Mouse (Mus musculus): ENCODE measurements around the gene Ift88. TPM values are rescaled to one million over a fixed set of nuclear protein-coding genes. Genes with fewer than 3 reads are reported as not detected.

Gene Ift88
- 13.0 and 17.1 TPM in 2 replicates for polyA plus RNA-seq (2014; fragmentation: Nextera tagmentation; extraction: Ambion mirVana)

DNA sequence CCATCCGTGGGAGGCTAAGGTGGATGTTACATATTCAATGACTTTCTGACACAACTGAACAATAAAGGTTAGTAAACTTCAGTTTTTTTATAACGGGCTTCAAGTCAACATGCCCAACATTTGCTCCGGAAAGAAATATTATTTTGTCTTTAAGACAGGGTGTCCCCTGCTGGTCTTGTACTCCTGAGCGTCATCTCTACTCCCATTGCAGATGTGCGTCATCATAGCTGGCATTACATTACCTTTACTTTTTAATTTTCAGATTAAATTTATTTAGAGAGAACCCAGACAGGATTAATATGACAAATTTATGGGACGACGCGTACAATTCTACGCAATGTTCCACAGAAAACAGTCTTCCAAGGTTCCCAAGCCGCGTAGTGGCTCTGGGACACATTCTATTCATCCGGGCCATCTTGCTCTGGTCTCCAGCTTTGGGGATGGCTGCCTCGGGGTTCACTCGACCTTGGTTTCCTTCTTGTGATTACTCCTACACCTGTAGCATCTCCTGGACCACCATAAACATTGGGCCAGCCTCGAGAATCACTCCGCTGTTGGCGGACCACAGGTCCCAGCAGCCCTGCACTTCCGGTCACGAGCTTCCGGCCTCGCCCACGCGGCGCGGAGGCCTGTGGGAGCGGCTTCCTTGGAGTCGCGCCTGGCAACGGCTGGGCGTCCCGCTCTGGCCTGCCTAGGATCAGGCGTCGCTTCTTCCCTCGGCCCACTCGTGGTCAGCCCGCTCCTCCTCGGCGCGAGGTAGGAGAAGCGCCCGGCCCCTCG lies at the start of gene Ift88:
TSS of gene Ift88 (plus strand) at position 631 of the 780 bp plus-strand sequence.
- H3K27me3 ChIP-seq (replicated peaks; ENCODE audit: control insufficient read depth, insufficient read depth, low read length): no peaks in the 10 kb centered on the region
- DNase-seq (ENCODE audit: low spot score) (peak; percentile 92), ATAC-seq (replicated peaks; ENCODE audit: low FRiP score, low TSS enrichment, low read depth) (peak; percentile 98)
- H3K4me1 ChIP-seq (replicated peaks; ENCODE audit: control insufficient read depth, insufficient read depth, low read length): no peaks in the 10 kb centered on the region; the same call in 1 of the 2 replicates
- peak within 1 kb of the TSS; percentile 70 for H3K9ac ChIP-seq (ENCODE audit: low read length)
- WGBS: 4% methylated on average over 41 of the region's 42 CpGs
- no peaks in the 10 kb centered on the region for H3K36me3 ChIP-seq (ENCODE audit: control insufficient read depth, insufficient read depth, low read length)
- H3K9me3 ChIP-seq (ENCODE audit: control insufficient read depth, low read length): no peaks in the 10 kb centered on the region
- peak within 1 kb of the TSS; percentile 97 for H3K4me3 ChIP-seq (ENCODE audit: low read depth, low read length)
- H3K27ac ChIP-seq (ENCODE audit: low read depth): 0 out of 2 replicates have a peak within 1 kb of the TSS, but pooled peaks have one; percentile 43
- H3K4me2 ChIP-seq (ENCODE audit: low read length): peak within 1 kb of the TSS; percentile 89

DNA sequence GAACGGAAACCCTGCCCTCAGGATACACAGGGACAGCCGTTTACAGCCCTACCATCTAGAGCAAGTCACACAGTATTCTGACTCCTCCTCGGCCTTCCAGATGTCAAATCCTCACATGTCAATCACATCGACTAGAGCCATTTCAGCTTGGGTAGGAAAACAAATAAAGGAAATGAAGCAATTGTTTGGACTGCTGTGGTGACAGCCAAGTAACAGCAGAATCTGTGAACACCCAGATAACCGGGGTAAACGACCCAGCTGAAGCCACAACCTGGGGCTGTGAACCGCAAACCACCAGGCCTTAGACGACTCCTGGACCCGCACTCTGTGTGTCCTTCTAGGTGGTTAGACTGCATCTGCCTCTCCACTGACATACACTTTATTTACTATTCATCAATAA lies 48.7 kb upstream of the Ift88 start:
- ATAC-seq (replicated peaks; ENCODE audit: low FRiP score, low TSS enrichment, low read depth) (no peak), DNase-seq (ENCODE audit: low spot score) (no peak)
- no peaks in the 10 kb centered on the region for H3K4me1 ChIP-seq (replicated peaks; ENCODE audit: control insufficient read depth, insufficient read depth, low read length)
- no peak overlapping the region for H3K4me2 ChIP-seq (ENCODE audit: low read length)
- H3K27me3 ChIP-seq (replicated peaks; ENCODE audit: control insufficient read depth, insufficient read depth, low read length): no peaks in the 10 kb centered on the region
- H3K9me3 ChIP-seq (ENCODE audit: control insufficient read depth, low read length): no peaks in the 10 kb centered on the region
- no peak overlapping the region for H3K4me3 ChIP-seq (ENCODE audit: low read depth, low read length)
- WGBS: 77% methylated on average over 9 of the region's 9 CpGs
- no peak overlapping the region for H3K9ac ChIP-seq (ENCODE audit: low read length)
- no peak overlapping the region for H3K27ac ChIP-seq (ENCODE audit: low read depth)
- H3K36me3 ChIP-seq (ENCODE audit: control insufficient read depth, insufficient read depth, low read length): no peaks in the 10 kb centered on the region

DNA sequence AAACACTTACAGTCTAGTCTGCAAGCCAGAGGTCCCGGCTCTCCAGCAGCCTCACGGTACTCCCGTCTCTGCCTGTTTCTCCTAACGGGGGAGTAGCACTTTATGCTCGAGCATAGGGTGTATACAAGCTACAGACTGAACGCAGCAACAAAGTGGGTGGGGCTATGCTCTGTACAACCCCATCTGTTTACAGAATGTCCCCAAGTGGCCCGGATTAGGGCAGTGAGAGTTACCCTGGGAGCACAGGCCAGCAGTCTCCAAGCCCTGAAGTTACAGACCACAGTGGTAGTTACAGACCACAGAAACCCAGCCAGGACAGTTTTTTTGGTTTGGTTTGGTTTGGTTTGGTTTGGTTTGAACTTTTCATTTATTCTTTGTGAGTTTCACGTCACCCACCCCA lies 47.8 kb upstream of the Ift88 start:
- no peak overlapping the region for H3K4me2 ChIP-seq (ENCODE audit: low read length)
- 72% methylated on average over 8 of the region's 8 CpGs for WGBS
- no peaks in the 10 kb centered on the region for H3K9me3 ChIP-seq (ENCODE audit: control insufficient read depth, low read length)
- H3K27me3 ChIP-seq (replicated peaks; ENCODE audit: control insufficient read depth, insufficient read depth, low read length): no peaks in the 10 kb centered on the region
- H3K27ac ChIP-seq (ENCODE audit: low read depth): no peak overlapping the region
- H3K36me3 ChIP-seq (ENCODE audit: control insufficient read depth, insufficient read depth, low read length): no peaks in the 10 kb centered on the region
- H3K9ac ChIP-seq (ENCODE audit: low read length): no peak overlapping the region
- DNase-seq (ENCODE audit: low spot score) (no peak), ATAC-seq (replicated peaks; ENCODE audit: low FRiP score, low TSS enrichment, low read depth) (no peak)
- no peaks in the 10 kb centered on the region for H3K4me1 ChIP-seq (replicated peaks; ENCODE audit: control insufficient read depth, insufficient read depth, low read length)
- no peak overlapping the region for H3K4me3 ChIP-seq (ENCODE audit: low read depth, low read length)

DNA sequence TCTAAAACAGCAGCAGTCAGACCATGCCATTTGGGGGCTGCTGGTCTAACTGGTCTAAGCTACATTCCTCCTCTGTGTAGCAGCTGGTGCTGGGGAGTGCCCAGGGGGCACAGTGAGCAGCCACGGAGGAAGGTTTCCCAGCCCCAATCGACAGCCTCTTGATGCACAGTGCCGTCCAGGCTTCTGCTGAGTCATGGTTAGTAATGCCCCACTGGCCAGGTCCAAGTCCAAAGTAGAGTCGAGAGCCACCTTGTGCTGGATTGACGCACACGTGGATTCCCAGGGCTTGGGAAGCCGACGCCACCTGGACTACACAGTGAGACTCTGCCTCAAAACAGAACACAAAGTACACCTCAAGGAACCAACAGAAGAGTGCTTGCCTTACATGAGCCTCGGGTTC lies 46.9 kb upstream of the Ift88 start:
- H3K4me1 ChIP-seq (replicated peaks; ENCODE audit: control insufficient read depth, insufficient read depth, low read length): no peaks in the 10 kb centered on the region
- no peak overlapping the region for H3K4me3 ChIP-seq (ENCODE audit: low read depth, low read length)
- H3K4me2 ChIP-seq (ENCODE audit: low read length): no peak overlapping the region
- ATAC-seq (replicated peaks; ENCODE audit: low FRiP score, low TSS enrichment, low read depth) (no peak), DNase-seq (ENCODE audit: low spot score) (no peak)
- no peaks in the 10 kb centered on the region for H3K36me3 ChIP-seq (ENCODE audit: control insufficient read depth, insufficient read depth, low read length)
- no peak overlapping the region for H3K9ac ChIP-seq (ENCODE audit: low read length)
- H3K27me3 ChIP-seq (replicated peaks; ENCODE audit: control insufficient read depth, insufficient read depth, low read length): no peaks in the 10 kb centered on the region
- WGBS: 83% methylated on average over 9 of the region's 9 CpGs
- no peak overlapping the region for H3K27ac ChIP-seq (ENCODE audit: low read depth)
- no peaks in the 10 kb centered on the region for H3K9me3 ChIP-seq (ENCODE audit: control insufficient read depth, low read length)

DNA sequence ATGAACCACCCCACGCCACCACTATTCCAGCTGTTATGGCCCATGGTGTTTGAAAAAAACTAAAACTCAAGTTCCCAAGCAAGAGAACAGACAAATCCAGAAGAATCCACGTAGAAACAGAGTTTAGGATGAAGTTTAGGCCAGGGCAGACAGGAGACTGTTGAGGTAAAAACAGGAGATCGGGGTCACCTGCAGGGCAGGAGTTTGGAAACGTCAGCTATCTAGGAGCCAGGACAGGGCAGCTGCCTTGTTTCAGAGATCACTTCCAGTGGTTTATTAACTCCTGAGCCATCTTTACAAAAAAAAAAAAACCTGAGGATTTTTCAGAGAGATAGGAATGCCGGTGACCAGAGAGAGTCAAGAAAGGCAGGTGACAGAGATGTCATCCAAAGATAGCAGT lies 46.3 kb upstream of the Ift88 start:
- Histone ChIP-seq H3K36me3 (ENCODE audit: control insufficient read depth, insufficient read depth, low read length) (no peaks in the 10 kb centered on the region), H3K9me3 (ENCODE audit: control insufficient read depth, low read length) (no peaks in the 10 kb centered on the region), H3K27me3 (replicated peaks; ENCODE audit: control insufficient read depth, insufficient read depth, low read length) (no peaks in the 10 kb centered on the region), H3K4me3 (ENCODE audit: low read depth, low read length) (no peak overlapping the region), H3K4me1 (replicated peaks; ENCODE audit: control insufficient read depth, insufficient read depth, low read length) (no peaks in the 10 kb centered on the region), H3K27ac (ENCODE audit: low read depth) (no peak overlapping the region), H3K4me2 (ENCODE audit: low read length) (no peak overlapping the region), H3K9ac (ENCODE audit: low read length) (no peak overlapping the region)
- ATAC-seq (replicated peaks; ENCODE audit: low FRiP score, low TSS enrichment, low read depth): no peak
- WGBS: 70% methylated on average over 5 of the region's 5 CpGs
- no peak for DNase-seq (ENCODE audit: low spot score)

DNA sequence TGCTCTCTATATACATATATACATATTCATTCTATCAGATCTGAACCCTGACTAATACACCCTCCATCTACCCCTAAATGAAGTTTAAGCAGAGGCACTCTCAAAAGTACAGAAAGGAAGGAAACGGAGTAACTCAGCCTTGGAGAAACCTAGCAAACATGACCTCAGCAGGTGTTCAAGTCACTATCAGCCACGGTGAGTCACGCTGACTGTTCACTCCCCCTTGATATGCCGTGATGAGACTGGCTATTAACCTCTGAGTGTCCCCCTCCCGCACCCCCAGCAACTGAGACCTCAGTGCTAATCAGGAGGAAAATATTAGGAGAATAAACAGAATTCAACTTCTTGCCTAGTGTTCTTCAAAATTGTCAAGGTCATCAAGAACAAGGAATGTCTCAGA lies 38.2 kb upstream of the Ift88 start:
- Histone ChIP-seq H3K4me1 (replicated peaks; ENCODE audit: control insufficient read depth, insufficient read depth, low read length) (peaks cover 5% of the 10 kb centered on the region; the same call in 1 of the 2 replicates), H3K27ac (ENCODE audit: low read depth) (no peak overlapping the region), H3K36me3 (ENCODE audit: control insufficient read depth, insufficient read depth, low read length) (no peaks in the 10 kb centered on the region)

DNA sequence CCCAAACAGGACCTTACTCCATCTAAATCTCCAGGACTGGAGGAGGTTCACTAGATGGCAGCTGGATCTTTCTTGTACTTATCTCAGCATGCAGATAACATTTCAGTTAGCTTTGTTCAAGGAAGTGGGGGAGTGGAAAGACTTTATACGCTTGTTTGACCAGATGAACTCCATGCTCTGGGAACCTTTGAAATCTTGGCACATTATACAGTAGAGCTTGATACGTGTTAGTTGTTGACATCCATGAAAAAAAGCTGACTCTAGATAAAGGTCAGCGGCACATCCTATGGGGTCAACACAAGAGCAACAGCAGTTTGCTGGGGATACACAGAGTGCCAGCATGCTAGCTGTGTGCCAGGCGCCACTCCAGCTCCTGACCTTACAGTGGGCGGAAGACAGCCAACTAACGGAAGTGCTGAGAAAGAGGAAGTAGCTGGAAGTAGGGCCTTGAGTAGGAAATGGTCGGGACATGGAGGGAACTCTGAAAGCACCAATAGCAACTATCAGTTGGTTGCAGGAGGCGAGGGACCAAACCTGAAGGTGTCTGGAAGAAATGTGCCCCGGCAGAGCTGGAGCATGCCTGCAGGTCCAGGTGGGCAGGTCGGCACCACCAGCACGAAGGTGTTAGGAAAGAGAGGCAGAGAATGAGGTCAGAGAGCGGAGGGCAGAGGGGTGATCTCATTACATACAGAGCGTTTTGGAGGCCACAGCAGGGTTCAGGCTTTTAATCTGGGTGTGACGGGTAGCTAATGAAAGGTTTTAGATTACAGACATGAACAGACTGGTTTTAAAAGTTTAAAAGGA lies 36.9 kb upstream of the Ift88 start:
- H3K27me3 ChIP-seq (replicated peaks; ENCODE audit: control insufficient read depth, insufficient read depth, low read length): no peaks in the 10 kb centered on the region
- no peak overlapping the region for H3K4me2 ChIP-seq (ENCODE audit: low read length)
- no peak overlapping the region for H3K4me3 ChIP-seq (ENCODE audit: low read depth, low read length)
- 62% methylated on average over 14 of the region's 14 CpGs for WGBS
- no peaks in the 10 kb centered on the region for H3K9me3 ChIP-seq (ENCODE audit: control insufficient read depth, low read length)
- DNase-seq (ENCODE audit: low spot score) (no peak), ATAC-seq (replicated peaks; ENCODE audit: low FRiP score, low TSS enrichment, low read depth) (no peak)
- no peak overlapping the region for H3K27ac ChIP-seq (ENCODE audit: low read depth)
- no peak overlapping the region for H3K9ac ChIP-seq (ENCODE audit: low read length)
- no peaks in the 10 kb centered on the region for H3K36me3 ChIP-seq (ENCODE audit: control insufficient read depth, insufficient read depth, low read length)
- H3K4me1 ChIP-seq (replicated peaks; ENCODE audit: control insufficient read depth, insufficient read depth, low read length): peaks cover 5% of the 10 kb centered on the region; the same call in 1 of the 2 replicates

More for the DNA sequence above, 38.2 kb upstream of the Ift88 start:
- ATAC-seq (replicated peaks; ENCODE audit: low FRiP score, low TSS enrichment, low read depth) (no peak), DNase-seq (ENCODE audit: low spot score) (no peak)
- no peaks in the 10 kb centered on the region for H3K27me3 ChIP-seq (replicated peaks; ENCODE audit: control insufficient read depth, insufficient read depth, low read length)
- WGBS: 81% methylated on average over 5 of the region's 5 CpGs
- no peak overlapping the region for H3K9ac ChIP-seq (ENCODE audit: low read length)
- no peak overlapping the region for H3K4me3 ChIP-seq (ENCODE audit: low read depth, low read length)
- H3K4me2 ChIP-seq (ENCODE audit: low read length): no peak overlapping the region
- no peaks in the 10 kb centered on the region for H3K9me3 ChIP-seq (ENCODE audit: control insufficient read depth, low read length)

DNA sequence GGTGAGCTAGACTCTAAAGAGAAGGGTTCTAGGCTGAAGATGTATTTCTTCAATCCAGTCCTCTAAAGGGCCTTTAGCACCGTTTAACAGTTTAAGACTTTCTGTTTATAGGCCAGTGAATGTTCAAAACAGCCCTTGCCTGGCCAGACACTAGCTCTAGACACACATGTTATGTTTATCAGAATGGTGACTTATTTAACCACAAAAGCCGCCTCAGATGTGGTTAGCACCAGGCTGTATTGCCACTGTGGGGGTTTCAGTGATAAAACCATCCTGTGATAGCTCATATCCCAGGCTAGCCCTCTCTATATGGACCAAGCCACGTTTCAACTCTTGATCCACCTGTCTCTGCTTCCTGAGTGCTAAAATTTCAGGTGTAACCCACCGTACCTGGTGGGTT lies 32.2 kb upstream of the Ift88 start:
- Histone ChIP-seq H3K4me3 (ENCODE audit: low read depth, low read length) (no peak overlapping the region), H3K36me3 (ENCODE audit: control insufficient read depth, insufficient read depth, low read length) (no peaks in the 10 kb centered on the region), H3K9ac (ENCODE audit: low read length) (no peak overlapping the region), H3K9me3 (ENCODE audit: control insufficient read depth, low read length) (no peaks in the 10 kb centered on the region), H3K27ac (ENCODE audit: low read depth) (no peak overlapping the region), H3K27me3 (replicated peaks; ENCODE audit: control insufficient read depth, insufficient read depth, low read length) (no peaks in the 10 kb centered on the region), H3K4me2 (ENCODE audit: low read length) (no peak overlapping the region), H3K4me1 (replicated peaks; ENCODE audit: control insufficient read depth, insufficient read depth, low read length) (peaks cover 5% of the 10 kb centered on the region; the same call in 1 of the 2 replicates)
- WGBS: 57% methylated on average over 4 of the region's 4 CpGs
- DNase-seq (ENCODE audit: low spot score) (no peak), ATAC-seq (replicated peaks; ENCODE audit: low FRiP score, low TSS enrichment, low read depth) (no peak)
